Mouse (Mus musculus) MEL (cell line): Measurements from ENCODE around the gene Cd52. TPM values are rescaled to one million over a fixed set of nuclear protein-coding genes. Genes with fewer than 3 reads are reported as not detected.

Source experiments
- DNase-seq: peaks from one replicate; pipeline ENCODE4 v3.0.0; 2011; ENCODE audit warnings: low read depth, low spot score
- H3K27ac ChIP-seq: 2 replicates; pipeline ENCODE4 v1.5.1; 2012; ENCODE audit warnings: low read depth, mild to moderate bottlenecking, control low read depth, low read length, moderate library complexity; ENCODE audit not compliant: control insufficient read depth
- H3K27me3 ChIP-seq, 2 experiments: fragments of 150-350 bp in 1 of 2; sonication (generic) in 1 of 2; 2 replicates each; pipeline ENCODE4 v1.6.1; 2012; ENCODE audit warnings: low read length in 2 of 2, mild to moderate bottlenecking in 2 of 2, improper control_type of control experiment in 1 of 2, moderate library complexity in 1 of 2; ENCODE audit not compliant: insufficient read depth in 2 of 2, control insufficient read depth in 1 of 2
- H3K36me3 ChIP-seq, 2 experiments: 2 replicates each; pipeline ENCODE4 v1.6.1; 2012 to 2014; ENCODE audit warnings: low read length in 2 of 2, improper control_type of control experiment in 1 of 2, inconsistent platforms in 1 of 2, mild to moderate bottlenecking in 1 of 2; ENCODE audit not compliant: insufficient read depth in 2 of 2, control insufficient read depth in 1 of 2
- H3K4me1 ChIP-seq, 2 experiments: fragments of 150-350 bp in 1 of 2; sonication (generic) in 1 of 2; 2 replicates each; pipeline ENCODE4 v1.6.1; 2012; ENCODE audit warnings: low read length in 2 of 2, improper control_type of control experiment in 1 of 2, mild to moderate bottlenecking in 1 of 2; ENCODE audit not compliant: insufficient read depth in 2 of 2, control insufficient read depth in 1 of 2
- H3K4me3 ChIP-seq, 2 experiments: fragments of 150-350 bp in 1 of 2; sonication (generic) in 1 of 2; 2 replicates each; pipeline ENCODE4 v1.5.1; 2012; ENCODE audit warnings: low read depth in 2 of 2, low read length in 2 of 2, mild to moderate bottlenecking in 2 of 2, moderate library complexity in 2 of 2, control low read depth in 1 of 2, improper control_type of control experiment in 1 of 2; ENCODE audit not compliant: control insufficient read depth in 1 of 2, insufficient read depth in 1 of 2
- H3K79me2 ChIP-seq: 2 replicates; pipeline ENCODE4 v1.6.1; 2012; ENCODE audit warnings: mild to moderate bottlenecking, low read length, moderate library complexity; ENCODE audit not compliant: control insufficient read depth, poor library complexity, insufficient read depth
- H3K9ac ChIP-seq: 2 replicates; pipeline ENCODE4 v1.6.1; 2012; ENCODE audit warnings: low read depth, mild to moderate bottlenecking, control low read depth, low read length, moderate library complexity; ENCODE audit not compliant: control insufficient read depth, poor library complexity, severe bottlenecking
- H3K9me3 ChIP-seq: fragments of 150-350 bp; sonication (generic); replicated peaks from 2 replicates; pipeline ENCODE4 v1.6.1; 2012; ENCODE audit warnings: mild to moderate bottlenecking, low read length, improper control_type of control experiment, moderate library complexity; ENCODE audit not compliant: insufficient read depth
- BHLHE40 ChIP-seq: IDR thresholded peaks from 2 replicates; pipeline ENCODE4 v1.6.1; 2012; ENCODE audit warnings: low read depth, mild to moderate bottlenecking, inconsistent platforms, low read length, improper control_type of control experiment, borderline replicate concordance
- CHD2 ChIP-seq: IDR thresholded peaks from 2 replicates; pipeline ENCODE4 v1.6.1; 2011; ENCODE audit warnings: low read length, improper control_type of control experiment
- E2F4 ChIP-seq: IDR thresholded peaks from 2 replicates; pipeline ENCODE4 v1.6.1; 2011; ENCODE audit warnings: low read depth, low read length, improper control_type of control experiment, borderline replicate concordance
- ETS1 ChIP-seq: IDR thresholded peaks from 2 replicates; pipeline ENCODE4 v1.6.1; 2012; ENCODE audit warnings: low read depth, mild to moderate bottlenecking, inconsistent platforms, low read length, improper control_type of control experiment, moderate library complexity
- MEF2A ChIP-seq: IDR thresholded peaks from 2 replicates; pipeline ENCODE4 v1.6.1; 2014; ENCODE audit warnings: low read depth, mild to moderate bottlenecking, inconsistent platforms, low read length, improper control_type of control experiment; ENCODE audit not compliant: poor library complexity, insufficient replicate concordance, severe bottlenecking; ENCODE audit errors: extremely low read depth
- MXI1 ChIP-seq: IDR thresholded peaks from 2 replicates; pipeline ENCODE4 v1.6.1; 2011; ENCODE audit warnings: mild to moderate bottlenecking, low read depth, low read length, improper control_type of control experiment
- POLR2AphosphoS2 ChIP-seq: IDR thresholded peaks from 2 replicates; pipeline ENCODE4 v1.6.1; 2011; ENCODE audit warnings: low read length, improper control_type of control experiment
- TBP ChIP-seq: IDR thresholded peaks from 2 replicates; pipeline ENCODE4 v1.8.0; 2011; ENCODE audit warnings: low read depth, low read length, improper control_type of control experiment
- ZMIZ1 ChIP-seq: IDR thresholded peaks from 2 replicates; pipeline ENCODE4 v1.6.1; 2012; ENCODE audit warnings: low read depth, mild to moderate bottlenecking, inconsistent platforms, low read length, improper control_type of control experiment, moderate library complexity
- polyA plus RNA-seq, 2 experiments: library from polyadenylated mRNA; stranded (reverse) in 1 of 2; unstranded in 1 of 2; fragments of >175 nt in 1 of 2; fragments of >200 nt in 1 of 2; gene quantifications; 2 replicates each; pipeline versions ENCODE4 v1.2.1 to v1.2.4; 2012; ENCODE audit warnings: low replicate concordance in 2 of 2, low read depth in 1 of 2; ENCODE audit not compliant: insufficient read length in 2 of 2, insufficient read depth in 1 of 2, missing spikeins in 1 of 2
- total RNA-seq: library from RNA; depleted of rRNA; stranded (reverse); fragments of 300-350 nt; gene quantifications from 2 replicates; pipeline ENCODE4 v1.2.3, GENCODE M21; 2012

Cd52 gene
- total and polyA plus RNA-seq, 3 experiments, result 0.86 to 1.3 TPM; not detected in 1

DNA sequence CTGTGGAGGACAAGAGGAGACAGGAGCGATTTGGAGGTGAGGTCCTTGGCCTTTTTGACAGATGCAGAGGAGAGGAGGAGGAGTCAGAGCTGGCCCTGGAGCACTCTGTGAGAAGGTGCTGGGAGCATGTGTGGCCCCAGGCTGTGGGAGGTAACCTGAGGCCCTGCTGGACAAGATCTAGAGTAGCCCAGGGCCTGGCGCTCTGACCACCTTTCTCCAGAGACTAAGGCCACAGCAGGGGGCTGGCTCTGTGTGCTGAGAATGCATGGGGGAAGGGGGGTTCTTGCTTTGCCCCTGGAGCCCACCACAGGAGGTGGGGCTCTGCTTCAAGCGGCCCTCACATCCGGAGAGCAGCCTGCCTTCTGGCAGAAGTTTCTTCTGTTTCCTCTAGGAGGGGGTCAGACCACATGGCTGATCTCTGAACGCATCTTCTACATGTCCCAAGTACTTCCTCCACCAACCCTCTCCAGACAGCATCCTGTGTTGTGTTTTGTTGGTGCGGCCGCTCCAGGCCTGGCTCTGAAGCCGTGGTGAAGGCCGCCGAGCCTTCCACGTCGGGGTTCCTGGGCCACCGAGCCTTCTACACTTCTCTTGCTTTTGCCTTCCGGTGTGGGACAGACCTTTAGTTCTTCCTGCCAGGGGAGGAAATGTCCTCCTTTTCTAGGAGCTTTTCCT lies 23.4 kb upstream of the Cd52 start:
- TF ChIP-seq BHLHE40, result no peak
- TF ChIP-seq MXI1, result no peak
- TF ChIP-seq POLR2AphosphoS2, result no peak
- TF ChIP-seq MEF2A, result no peak
- TF ChIP-seq, all 39 proteins: peak for 0
- no peak overlapping the region for H3K27ac ChIP-seq
- H3K36me3 ChIP-seq, result peaks cover 0 to 16% of the 10 kb centered on the region in 2 experiments; a peak in 2 of 4 replicates
- H3K27me3 ChIP-seq, result no peaks in the 10 kb centered on the region
- no peak for DNase-seq
- H3K9ac ChIP-seq, result no peak overlapping the region
- no peaks in the 10 kb centered on the region; the same call in 1 of the 2 replicates for H3K79me2 ChIP-seq
- H3K4me1 ChIP-seq, result peaks cover 9 to 26% of the 10 kb centered on the region in 2 experiments
- H3K4me3 ChIP-seq, result no peak overlapping the region
- H3K9me3 ChIP-seq, result no peaks in the 10 kb centered on the region

DNA sequence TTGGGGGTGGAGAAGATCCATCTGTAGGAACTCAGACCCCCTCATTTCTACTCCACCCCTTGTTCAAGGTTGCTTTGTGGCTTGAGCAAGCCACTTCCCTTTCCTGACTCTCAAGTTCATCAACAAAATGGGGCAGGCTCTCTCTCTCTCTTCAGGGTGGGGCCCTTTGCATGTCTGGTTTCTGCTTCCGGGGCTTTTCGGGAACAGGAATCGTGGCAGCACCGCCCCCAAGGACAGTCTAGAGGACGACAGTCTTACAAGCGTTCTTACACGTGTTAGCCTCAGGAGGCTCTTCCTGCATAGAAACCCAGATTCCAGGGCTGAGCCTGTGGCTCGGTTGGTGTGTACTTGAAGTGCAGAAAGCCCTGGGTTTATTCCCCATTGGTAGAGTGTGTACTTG lies 22.1 kb upstream of the Cd52 start:
- no peaks in the 10 kb centered on the region; the same call in 1 of the 2 replicates for H3K79me2 ChIP-seq
- no peaks in the 10 kb centered on the region for H3K9me3 ChIP-seq
- TF ChIP-seq TBP, result 0 out of 2 replicates have a peak, but pooled peaks have one; percentile 14
- TF ChIP-seq E2F4, result no peak
- TF ChIP-seq, all 39 proteins: peak for 1
- peaks cover 9 to 26% of the 10 kb centered on the region in 2 experiments for H3K4me1 ChIP-seq
- H3K9ac ChIP-seq, result no peak overlapping the region; the same call in 1 of the 2 replicates
- no peak overlapping the region for H3K4me3 ChIP-seq
- H3K36me3 ChIP-seq, result peaks cover 0 to 15% of the 10 kb centered on the region in 2 experiments; a peak in 2 of 4 replicates
- no peaks in the 10 kb centered on the region for H3K27me3 ChIP-seq
- peak; percentile 69 for DNase-seq
- H3K27ac ChIP-seq, result peak overlapping the region; percentile 58

- H3K9ac ChIP-seq, result no peak overlapping the region
- TF ChIP-seq BHLHE40, result no peak
- TF ChIP-seq CHD2, result no peak
- TF ChIP-seq ZMIZ1, result no peak
- TF ChIP-seq ETS1, result no peak
- TF ChIP-seq, all 39 proteins: peak for 0
- peaks cover 9 to 28% of the 10 kb centered on the region in 2 experiments for H3K4me1 ChIP-seq
Measured at GRCm38 (mm10) chr4:134116501-134116900, 21.6 kb upstream of the Cd52 start.

More at GRCm38 (mm10) chr4:134116501-134116900, 21.6 kb upstream of the Cd52 start:
- H3K9me3 ChIP-seq, result no peaks in the 10 kb centered on the region
- no peaks in the 10 kb centered on the region for H3K27me3 ChIP-seq
- H3K4me3 ChIP-seq, result no peak overlapping the region
- DNase-seq, result no peak
- H3K36me3 ChIP-seq, result peaks cover 0 to 15% of the 10 kb centered on the region in 2 experiments; a peak in 2 of 4 replicates
- H3K27ac ChIP-seq, result peak overlapping the region; percentile 22; the same call in 1 of the 2 replicates
- no peaks in the 10 kb centered on the region; the same call in 1 of the 2 replicates for H3K79me2 ChIP-seq
